Mouse (Mus musculus) retina, postnatal 1 day (tissue): ENCODE data around the gene Gm20388.

Experiments used
- DNase-seq: peaks from one replicate; pipeline ENCODE4 v3.0.0-alpha.2; 2012

The Gm20388 gene

DNA sequence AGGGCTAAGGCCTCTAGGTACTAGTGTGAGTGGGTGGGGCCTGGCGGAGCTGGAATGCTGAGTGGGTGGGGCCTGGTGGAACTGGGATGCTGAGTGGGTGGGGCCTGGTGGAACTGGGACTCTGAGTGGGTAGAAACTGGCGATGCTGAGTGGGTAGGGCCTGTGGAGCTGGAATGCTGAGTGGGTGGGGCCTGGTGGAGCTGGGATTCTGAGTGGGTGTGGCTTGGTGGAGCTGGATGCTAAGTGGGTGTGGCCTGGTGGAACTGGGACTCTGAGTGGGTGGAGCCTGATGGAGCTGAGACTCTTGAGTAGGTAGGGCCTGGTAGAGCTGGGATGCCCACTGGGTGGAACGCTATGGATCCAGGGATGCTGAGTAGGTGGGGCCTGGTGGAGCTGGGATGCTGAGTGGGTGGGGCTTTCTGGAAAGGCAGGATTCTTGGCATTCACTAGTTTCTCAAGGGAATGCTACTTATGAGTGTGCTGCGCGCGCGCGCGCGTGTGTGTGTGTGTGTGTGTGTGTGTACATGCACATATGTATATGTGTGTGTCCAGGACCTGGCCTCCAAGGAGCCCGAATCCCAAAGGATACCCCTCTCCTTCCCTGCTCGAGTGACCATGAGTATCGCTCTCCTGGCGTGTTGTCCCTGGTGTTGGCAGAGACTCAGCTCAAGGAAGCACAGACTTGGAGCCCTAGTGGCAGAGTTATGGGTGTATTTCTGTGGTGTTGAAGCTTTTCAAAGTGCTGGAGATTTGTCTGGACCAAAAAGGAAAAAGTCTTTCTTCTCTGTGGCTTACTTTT, 608.3 kb downstream of the Gm20388 start:
- peak; percentile 87 for DNase-seq

DNA sequence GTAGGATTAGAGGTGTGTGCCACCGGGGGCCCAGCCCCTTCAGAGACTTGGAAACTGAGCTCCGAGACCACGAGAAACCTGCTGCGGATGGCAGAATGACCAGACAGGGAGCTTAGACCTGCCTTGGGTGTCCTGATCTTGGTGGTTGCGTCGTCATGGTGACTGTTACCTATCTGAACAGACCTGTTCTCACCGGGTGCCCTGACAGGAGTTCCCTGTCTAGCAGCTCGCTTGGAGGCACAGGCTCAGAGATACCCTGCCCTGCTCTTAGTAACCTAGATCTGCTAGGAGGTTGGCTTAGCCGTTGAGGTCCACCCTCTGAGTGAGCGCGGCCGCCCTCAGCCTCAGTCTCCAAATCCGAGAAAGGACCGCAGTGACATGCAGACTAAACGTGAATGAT, 609.6 kb downstream of the Gm20388 start:
- DNase-seq: no peak

DNA sequence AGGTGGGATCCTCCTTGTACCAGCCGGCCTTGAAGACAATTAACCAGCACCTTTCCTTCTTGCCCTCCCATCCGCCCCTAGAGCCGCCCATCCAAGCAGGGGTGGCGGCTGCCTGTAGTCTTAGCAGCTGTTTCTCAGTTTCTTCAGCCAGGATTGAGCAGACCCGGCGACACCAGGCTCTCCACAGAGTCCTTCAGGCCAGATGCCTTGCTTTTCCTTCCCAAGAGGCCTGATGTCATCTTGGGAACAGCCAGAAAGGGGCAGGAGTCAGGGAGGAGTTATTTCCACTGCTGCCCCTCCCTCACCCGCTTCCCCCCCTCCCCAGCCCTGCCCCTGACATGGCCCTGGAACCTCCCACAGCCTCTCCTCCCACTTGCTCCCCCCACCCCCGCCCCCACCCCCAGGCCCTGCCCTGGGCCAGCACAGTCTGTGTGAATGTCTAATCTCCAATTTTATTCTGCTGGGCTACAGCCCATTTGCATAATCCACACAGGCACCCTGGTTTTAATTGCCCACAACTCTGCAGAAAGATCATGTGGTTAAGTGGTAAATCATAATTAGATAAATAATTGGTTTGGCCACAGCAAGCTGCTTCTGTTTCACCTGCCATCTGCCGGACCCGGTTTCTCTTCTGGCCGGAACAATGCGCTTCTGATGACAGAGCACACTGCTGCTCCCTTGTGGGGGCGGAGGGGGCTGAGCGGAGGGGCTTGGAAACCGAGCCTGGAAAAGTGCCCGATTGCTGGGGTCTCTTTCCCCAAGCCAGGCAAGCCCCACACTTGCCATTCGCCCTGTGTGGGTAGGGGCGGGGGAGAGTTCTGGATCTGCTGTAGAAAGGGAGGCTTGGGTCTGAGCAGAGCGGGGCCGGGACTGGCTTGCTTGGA, 610.3 kb downstream of the Gm20388 start:
- peak; percentile 98 for DNase-seq

DNA sequence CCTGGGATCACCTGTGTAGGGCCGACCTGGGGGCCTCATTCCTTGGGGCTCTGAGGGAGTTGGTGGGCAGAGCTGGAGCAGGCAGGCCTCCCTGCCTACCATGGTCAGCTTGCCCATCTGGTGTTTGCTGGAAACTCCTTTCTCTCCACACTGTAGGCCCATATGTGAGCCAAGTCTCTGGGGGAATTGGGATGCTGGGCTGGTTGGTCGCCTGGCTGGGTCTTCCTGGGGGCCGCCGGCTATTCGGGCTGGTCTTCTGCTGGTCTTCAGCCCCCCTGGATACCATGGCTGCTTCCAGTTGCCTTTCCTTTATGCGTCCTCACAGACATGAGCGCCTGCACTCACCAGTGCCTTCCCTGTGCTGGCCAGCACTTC, 610.9 kb downstream of the Gm20388 start:
- no peak for DNase-seq

DNA sequence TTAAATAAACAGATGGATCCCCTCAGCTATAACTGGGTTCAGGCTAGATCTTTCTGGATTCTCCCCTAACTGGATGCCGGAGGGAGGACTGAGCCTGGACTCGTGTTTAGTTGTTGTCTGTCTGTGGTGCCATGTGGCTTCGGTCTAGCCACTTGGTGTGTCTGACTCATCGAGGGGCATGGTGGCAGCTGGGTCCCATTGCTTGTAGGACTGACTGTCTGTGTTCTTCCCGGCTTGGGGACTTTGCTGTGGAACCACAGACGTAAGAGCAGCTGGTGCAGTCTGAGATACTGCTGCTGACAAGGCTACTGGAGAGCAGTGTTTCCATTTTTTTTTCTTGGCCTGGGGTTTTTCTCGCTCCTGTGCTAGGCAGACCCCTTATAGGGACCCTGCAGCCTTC, 613.0 kb downstream of the Gm20388 start:
- DNase-seq: no peak

DNA sequence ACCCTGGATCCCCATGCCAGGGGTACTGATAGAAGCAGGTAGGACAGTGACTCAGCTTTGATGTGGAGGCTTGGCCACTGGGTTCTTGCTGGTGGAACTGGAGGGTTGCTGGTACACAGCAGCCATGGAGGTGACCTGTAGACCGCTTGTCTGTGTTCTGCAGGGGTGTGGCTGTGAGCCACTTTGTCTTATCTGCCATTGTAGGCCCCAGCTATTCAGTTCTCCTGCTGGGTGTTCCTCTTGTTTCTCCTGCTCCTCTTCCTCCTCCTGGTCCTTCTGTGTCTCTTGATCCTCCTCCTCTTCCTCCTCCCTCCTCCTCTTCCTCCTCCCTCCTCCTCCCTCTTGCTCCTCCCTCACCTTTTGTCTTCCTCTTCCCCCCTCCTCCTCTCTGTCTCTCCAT, 614.5 kb downstream of the Gm20388 start:
- DNase-seq: no peak

DNA sequence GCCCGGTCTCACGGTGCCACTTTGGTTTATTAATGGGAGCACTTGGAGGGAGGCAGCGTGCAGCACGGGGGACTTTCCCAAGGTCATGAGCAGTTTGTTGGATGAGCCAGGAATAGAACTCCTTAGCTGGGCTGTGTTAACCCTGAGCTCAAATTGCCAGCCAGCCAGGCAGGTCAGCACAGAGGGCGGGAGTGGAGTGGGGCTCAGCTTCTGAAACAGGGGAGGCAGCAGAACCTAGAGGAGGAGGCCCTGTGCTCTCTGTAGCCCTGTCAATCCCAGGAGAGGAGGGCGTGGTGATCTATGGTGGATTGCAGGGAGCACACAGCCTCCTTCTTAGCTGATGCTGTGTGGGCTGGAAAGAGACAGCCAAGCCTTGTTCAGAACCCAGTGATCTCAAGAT, 615.2 kb downstream of the Gm20388 start:
- no peak for DNase-seq

DNA sequence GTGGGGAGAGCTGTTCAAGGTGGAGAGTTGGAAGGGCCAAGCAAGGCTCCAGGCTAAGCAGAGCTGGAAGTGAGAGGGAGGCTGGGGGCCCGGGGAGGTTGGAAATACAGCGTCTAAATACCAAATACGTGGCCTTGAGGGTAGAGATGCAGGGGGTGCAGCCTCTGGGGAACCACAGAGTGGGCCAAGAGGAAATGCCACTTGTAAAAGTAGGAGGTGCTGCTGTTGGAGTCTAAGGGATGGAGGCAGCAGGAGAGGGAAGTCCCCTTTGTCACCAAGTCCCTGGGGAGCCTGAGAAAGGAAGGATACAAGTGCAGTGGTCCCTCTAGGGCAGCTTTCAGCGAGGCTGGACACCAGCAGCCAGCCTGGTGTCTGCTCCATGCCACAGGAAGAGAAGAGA, 615.9 kb downstream of the Gm20388 start:
- no peak for DNase-seq

DNA sequence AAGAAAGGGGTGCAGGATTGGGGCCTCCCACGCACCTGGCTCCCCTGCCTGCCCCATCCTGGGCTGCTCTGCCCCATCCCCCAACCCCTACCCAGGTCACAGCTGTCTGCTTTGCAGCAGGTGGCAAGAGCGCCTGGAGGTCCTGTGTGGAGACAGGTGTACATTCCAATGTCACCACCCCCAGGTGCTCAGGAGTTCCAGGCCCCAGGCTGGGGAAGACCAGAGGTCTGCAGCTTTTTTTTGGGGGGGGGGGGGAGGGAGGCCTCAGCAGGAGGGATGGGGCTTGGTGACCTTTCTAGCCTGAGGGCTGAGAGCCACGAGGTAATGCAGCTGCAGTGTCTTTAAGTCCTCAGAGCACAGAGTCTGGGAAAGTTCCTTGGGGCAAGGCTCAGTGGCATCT, 617.7 kb downstream of the Gm20388 start:
- no peak for DNase-seq

DNA sequence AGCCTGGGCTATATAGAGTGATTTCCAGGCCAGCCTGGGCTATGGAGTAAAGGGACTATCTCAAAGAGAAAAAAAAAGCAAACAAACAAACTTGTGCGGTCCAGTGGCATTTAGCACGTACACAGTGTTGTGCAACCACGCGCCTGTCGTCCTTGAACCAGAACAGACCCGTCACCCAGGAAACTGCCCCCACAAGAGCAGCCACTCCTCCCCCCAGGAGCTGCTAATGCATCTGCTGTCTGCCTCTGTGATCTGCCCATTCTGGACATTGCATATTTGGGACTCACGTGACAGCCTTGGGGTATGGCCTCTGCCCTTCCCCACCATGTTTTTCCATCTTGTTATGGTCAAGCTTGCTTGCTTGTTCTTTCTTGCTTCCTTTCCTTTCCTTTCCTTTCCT, 618.6 kb downstream of the Gm20388 start:
- no peak for DNase-seq

DNA sequence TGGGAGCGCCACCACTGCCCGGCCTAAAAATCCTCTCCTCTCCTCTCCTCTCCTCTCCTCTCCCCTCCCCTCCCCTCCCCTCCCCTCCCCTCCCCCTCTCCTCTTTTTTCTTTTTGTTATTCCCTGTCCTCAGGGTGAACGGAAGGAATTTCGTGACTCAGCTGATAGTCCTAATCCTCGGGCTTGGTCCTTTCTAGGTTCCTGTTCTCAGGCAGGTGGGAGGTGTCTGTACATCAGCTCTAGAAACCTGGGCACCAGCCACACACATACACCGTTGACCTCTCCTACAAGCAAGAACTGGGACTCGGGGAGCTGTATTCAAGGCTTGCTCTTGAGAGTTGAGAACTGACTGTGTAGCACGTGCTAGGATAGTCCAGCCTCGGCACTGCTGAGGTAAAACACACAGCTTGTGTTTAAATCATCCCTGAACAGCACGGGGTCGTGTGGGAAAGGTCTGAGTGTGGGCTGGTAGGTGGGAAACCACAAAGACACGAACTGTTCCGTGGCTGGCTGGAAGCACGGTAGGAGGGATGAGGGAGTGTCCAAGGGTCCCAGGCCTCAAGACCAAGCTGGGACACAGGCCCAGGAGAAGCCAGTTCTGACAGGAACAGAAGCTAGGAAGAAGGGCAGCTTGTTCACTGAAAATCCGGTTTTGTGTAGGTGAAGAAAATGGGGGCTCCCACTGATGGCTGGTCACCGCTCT, 620.5 kb downstream of the Gm20388 start:
- DNase-seq: no peak

DNA sequence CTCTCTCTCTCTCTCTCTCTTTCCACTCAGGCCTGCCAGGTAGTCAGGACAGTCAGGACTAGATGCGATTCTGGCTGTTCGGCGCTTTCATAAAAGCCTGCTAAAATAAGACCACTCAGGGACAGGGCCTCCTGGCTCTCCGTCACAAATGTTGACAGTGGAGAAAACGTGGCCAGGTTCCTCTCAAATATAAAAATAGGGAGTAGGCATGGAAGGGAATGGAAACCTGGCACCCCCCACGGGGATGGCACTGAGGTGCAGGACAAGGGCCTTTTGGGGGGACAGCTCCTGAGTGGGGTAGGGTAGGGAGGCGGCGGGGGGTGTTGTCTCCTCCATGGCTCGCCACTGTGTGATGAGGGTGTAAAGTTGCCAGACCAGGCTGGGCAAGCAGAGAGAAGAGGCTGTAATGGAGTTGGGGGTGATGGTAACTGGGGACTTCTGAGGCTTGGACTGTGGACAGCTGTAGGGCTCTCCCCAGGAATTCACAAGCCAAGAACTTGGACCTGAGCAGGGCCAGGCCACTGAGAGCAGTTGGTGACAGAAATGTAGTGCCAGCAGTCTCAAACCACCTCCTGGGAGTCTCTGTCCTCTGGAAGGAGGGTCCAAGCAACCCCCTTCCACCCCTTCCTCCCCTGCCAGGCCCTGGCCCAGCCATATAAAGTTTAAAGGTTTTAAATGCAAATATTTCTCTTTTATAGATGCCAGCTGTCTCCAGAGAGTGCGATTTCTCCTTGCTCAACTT, 621.3 kb downstream of the Gm20388 start:
- no peak for DNase-seq

DNA sequence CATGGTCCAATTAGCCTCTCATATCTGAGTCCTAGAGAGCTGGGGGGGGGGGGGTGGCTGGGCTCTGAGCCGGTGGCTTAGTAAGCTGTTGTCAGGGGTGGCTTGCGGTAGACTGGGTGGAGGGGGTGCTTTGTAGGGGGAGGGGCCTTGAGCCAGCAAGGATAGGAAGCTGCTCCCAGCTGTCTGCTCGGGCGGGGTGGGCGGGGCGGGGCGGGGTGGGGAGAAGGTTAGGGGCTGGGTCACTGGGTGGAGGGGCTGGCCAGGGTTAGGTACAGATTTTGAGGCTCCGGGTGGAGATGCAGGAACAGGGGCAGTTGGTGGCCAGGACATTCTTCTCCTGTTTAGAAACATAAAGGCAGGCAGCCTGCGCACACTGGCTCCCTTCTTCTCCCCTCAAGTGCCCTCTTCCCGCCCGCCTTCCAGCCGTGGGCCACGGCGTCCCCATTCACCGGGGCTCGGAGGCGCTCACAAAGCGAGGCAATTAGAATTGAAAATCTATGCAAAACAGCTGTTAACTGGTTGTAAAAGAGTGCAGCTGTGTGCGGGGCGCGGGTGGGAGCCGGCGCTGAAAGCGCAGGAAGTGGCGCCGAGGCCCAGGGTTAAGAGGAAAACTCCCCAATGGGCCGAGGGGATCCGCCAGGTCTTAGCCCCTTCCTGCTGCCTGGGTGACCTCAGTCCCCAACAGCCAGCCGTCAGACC, 622.0 kb downstream of the Gm20388 start:
- peak; percentile 87 for DNase-seq

DNA sequence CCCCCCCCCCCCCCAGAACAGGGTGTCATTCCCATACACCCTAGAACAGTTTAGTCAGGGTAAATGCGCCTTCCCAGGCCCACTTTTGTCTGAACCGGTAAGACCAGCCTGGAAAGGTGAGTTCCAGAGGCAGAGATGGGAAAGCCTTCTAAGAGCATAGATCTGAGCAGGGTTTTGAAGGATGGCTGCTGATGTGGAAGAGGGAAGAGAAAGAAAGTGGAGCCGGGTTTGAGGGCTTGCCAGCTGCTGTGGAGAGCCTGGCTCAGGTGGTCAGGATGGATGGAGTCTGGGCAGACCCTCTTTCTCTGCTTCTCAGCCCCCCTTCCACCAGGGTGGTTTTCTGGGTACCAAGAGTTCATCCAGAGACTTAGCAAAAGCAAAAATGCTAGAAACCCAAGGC, 622.7 kb downstream of the Gm20388 start:
- no peak for DNase-seq

DNA sequence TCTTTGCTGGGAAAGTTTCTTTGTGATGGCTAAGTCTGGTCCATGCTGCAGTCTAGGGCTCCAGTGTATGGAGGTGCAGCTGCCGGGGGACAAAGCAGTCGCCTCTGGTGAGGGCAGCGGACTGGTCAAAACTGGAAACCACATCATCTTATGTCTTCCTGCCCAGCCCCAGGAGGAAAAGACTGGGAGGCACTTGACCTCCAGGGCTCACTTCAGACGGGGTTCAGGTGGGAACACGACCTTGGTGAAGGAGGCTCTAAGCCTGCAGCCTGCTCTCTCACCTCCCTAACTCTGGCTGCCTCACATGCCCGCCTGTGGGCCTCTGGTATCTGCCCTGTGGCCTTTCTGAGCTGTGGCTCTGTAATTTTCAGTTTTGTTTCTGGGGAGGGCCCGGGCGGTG, 623.4 kb downstream of the Gm20388 start:
- no peak for DNase-seq

DNA sequence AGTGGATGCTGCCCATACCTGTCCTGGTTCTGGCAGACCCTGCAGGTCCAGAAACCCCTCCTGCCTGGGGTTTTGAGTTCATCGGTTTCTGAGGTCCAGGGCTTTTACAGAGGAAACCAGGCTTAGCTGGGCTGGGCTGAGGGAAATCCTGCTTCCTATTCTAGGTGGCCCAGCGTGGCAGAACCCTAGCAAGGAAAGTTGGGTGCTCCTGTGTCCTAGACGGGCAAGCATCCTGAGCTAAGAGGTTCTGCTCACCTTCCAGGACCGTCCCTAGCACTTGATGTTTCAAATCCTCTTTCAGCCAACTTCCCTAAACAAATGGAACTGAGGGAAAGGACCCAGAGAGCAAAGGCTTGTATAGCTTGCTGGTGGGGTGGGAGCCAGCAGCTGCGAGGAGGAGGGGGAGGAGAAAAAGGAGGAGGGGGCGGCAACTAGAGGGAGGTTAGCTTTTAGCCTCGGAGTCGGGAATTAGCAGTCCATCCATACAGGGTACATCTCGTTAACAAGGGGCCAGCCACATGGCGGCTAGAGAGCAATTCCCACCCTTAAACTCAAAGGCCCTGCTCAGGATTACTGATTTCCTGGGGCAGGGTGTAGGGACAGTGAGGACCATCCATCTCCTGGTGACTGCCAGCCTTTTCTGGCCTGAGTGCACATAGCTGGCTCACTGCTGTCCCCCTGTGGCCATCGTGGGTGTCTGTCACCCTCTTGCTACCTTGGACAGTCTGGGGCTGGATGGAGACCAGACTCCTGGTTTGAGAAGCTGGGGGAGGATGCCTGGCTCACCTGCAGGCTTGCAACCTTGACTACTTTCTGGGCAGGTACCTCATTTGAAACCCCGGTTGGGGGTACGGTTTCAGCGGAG, 624.1 kb downstream of the Gm20388 start:
- peak; percentile 93 for DNase-seq

DNA sequence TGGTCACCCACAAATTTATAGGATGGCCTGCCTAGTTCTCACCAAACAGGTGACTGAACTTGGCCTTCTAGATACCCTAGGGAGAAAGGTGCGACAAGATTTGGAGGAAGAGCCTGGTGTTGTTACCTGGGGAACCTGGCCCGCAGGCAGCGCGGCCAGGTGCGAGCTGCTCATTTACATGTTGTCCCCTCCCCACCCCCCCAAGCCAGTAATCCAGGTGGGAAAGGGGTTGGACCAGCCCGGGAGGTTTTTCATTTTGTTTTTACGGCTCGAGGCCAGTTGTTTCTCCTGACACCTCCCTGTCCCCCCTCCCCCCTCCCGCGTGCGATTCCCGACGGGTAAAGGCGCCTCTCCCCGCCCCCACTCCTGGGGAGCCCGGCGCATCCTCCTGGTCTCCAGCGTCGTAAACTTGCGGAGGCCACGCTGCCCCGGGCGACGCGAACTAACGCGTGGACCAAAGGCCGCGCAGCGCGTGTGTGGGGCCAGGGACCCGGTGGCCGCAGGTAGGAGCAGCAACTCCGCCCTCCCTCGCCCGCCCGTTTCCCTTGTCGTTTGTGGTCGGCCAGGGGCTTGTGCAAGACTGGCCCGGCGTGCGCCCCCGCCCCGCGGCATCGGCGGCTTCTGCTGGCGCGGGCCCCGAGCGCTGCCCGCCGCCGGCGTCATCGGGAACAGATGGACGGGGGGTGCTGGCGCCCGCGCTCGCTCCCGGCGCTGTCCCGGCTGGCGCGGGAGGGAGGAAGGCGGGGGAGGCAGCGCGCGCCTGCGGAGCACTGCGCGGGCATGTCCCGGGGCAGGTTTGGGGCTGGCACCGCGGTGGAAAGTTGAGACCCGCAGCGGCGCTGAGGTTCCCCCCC, 625.0 kb downstream of the Gm20388 start:
- DNase-seq: peak; percentile 86

DNA sequence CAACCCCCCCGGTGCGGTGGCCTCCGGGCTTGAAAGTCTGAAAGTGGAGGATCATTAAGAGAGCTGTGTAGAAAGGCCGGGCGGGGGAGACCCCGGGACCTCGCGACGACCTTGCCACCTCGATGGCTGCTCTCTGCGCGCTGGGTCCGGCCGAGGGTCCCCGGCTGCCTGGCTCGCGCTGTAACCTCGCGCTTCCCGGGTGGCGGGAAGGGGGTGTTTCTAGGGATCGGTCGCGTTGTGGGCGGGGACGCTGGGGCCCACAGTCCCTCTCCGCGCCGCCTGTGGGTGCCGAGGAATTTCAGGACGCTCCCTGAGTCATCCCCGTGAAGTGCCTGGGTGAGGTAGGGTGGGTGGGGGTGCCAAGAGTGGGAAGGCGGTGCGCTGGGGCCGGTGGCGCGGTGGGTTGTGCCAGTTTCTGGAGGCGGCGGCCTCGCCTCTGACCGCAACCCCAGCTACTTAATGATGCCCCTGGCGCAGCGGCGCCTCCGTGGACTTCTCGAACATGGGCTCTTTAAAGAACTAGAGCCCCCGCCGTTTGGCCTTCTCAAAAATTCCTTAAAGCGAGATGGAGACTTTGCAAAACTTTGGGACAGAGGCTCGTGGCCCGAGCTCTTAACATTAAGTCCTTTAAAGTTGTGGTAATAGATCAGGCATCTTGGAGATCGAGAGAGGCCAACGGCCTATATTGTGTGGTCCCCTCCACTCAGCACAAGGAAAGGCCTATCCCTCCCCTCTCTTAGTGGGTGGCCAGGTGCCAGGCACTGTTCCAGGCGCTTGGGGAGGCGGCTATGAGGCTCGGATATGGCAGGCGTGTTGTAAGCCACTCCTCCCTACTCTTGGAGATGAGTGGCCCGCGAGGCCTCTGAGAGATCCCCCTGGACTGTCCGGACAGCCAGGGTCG, 625.9 kb downstream of the Gm20388 start:
- no peak for DNase-seq

DNA sequence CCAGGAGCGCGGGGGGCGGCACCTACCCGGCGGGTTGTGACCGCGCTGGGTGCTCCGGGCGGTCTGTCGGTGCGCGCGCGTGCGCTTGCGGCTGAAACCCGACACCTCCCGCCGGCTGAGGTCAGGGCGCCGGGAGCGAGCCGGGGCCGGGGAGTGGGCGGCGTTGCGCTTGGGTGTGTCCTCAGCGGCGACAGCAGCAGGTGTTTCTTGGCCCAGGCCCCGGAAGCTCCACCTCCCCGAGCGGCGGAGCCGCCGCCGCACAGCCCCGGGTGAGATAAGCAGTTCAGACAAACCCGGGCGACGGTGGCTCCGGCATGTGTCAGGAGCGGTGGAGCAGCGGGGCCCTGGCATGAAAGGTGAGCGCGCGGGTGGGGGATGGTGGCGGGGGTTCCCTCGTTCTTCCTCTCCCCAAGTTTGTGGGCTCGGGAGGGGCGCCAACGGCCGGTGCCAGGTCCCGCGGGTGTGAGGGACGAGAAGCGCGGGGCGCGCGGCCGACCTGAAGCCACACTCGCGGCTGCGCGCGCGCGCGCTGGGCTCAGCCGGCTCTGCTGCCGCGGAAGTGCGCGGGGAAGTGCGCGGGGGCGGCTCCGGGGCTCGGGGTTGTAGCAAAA, 626.7 kb downstream of the Gm20388 start:
- peak; percentile 90 for DNase-seq
